Mouse (Mus musculus) limb, embryonic 14.5 days (tissue): Measurements from ENCODE around the gene Crlf1. TPM values are rescaled to one million over a fixed set of nuclear protein-coding genes. Genes with fewer than 3 reads are reported as not detected.

Source experiments
- ATAC-seq: fragments of 200-750 bp; cut with Nextera tagmentation; 2 replicates; pipeline ENCODE4 v1.8.0; 2017; ENCODE audit warnings: low read depth, moderate number of reproducible peaks, moderate TSS enrichment; ENCODE audit not compliant: low FRiP score
- DNase-seq: peaks from one replicate; pipeline ENCODE4 v3.0.0-alpha.2; 2015; ENCODE audit warnings: low spot score
- H3K27ac ChIP-seq: fragments of 300-500 bp; sonication (generic); replicated peaks from 2 replicates; pipeline ENCODE4 v1.5.1; 2014; ENCODE audit warnings: low read depth, mild to moderate bottlenecking, low read length, moderate library complexity, mixed read lengths
- H3K27me3 ChIP-seq: fragments of 300-500 bp; sonication (generic); 2 replicates; pipeline ENCODE4 v1.6.1; 2014; ENCODE audit warnings: low read length, mixed read lengths; ENCODE audit not compliant: control insufficient read depth, insufficient read depth
- H3K36me3 ChIP-seq: fragments of 300-500 bp; sonication (generic); 2 replicates; pipeline ENCODE4 v1.6.1; 2014; ENCODE audit warnings: mild to moderate bottlenecking, low read length, moderate library complexity, mixed read lengths; ENCODE audit not compliant: control insufficient read depth, insufficient read depth
- H3K4me1 ChIP-seq: fragments of 300-500 bp; sonication (generic); 2 replicates; pipeline ENCODE4 v1.6.1; 2014; ENCODE audit warnings: antibody characterized with exemption, low read length, mixed read lengths; ENCODE audit not compliant: control insufficient read depth, insufficient read depth
- H3K4me2 ChIP-seq: fragments of 300-500 bp; sonication (generic); replicated peaks from 2 replicates; pipeline ENCODE4 v1.6.1; 2014; ENCODE audit warnings: low read depth, mild to moderate bottlenecking, low read length, moderate library complexity; ENCODE audit not compliant: severe bottlenecking
- H3K4me3 ChIP-seq: fragments of 300-500 bp; sonication (generic); replicated peaks from 2 replicates; pipeline ENCODE4 v1.5.1; 2014; ENCODE audit warnings: low read length
- H3K9ac ChIP-seq: fragments of 300-500 bp; sonication (generic); 2 replicates; pipeline ENCODE4 v1.6.1; 2014; ENCODE audit warnings: mild to moderate bottlenecking, low read depth, low read length, moderate library complexity; ENCODE audit not compliant: severe bottlenecking
- H3K9me3 ChIP-seq: fragments of 300-500 bp; sonication (generic); 2 replicates; pipeline ENCODE4 v1.6.1; 2016; ENCODE audit warnings: low read length; ENCODE audit not compliant: control insufficient read depth
- POLR2A ChIP-seq: fragments of 200-500 bp; IDR thresholded peaks from 2 replicates; pipeline ENCODE4 v1.8.0; 2012; ENCODE audit warnings: inconsistent platforms, mild to moderate bottlenecking, moderate library complexity, borderline replicate concordance; ENCODE audit not compliant: insufficient read depth, insufficient read length; ENCODE audit errors: extremely low read depth
- WGBS: fragments of 180-500 bp; shearing (Covaris S2); extraction: QIAGEN DNeasy Blood & Tissue Kit; methylation state at CpG from one replicate; pipeline ENCODE4 v1.1.7; 2014; 5-methylcytosine and 5-hydroxymethylcytosine counted together
- polyA plus RNA-seq, 2 experiments: library from polyadenylated mRNA; depleted of rRNA in 1 of 2; stranded (reverse) in 1 of 2; unstranded in 1 of 2; fragments of >200 nt; fragmentation: Nextera tagmentation in 1 of 2; extraction: Ambion mirVana in 1 of 2; gene quantifications; 2 replicates each; pipeline versions ENCODE4 v1.2.1 to v1.2.3; 2012 to 2014

Gene Crlf1
- polyA plus RNA-seq, 2 experiments = 91.5 to 98.9 TPM

GRCm38 (mm10) chr8:70501820-70502529 is 9.0 kb downstream of the Crlf1 start:
- no peak overlapping the region for H3K4me3 ChIP-seq
- peaks cover 8% of the 10 kb centered on the region; the same call in 1 of the 2 replicates for H3K27me3 ChIP-seq
- no peaks in the 10 kb centered on the region for H3K9me3 ChIP-seq
- TF ChIP-seq POLR2A = no peak
- H3K27ac ChIP-seq = no peak overlapping the region
- H3K9ac ChIP-seq = no peak overlapping the region
- H3K4me1 ChIP-seq = peaks cover 56% of the 10 kb centered on the region
- H3K36me3 ChIP-seq = peaks cover 3% of the 10 kb centered on the region; the same call in 1 of the 2 replicates
- H3K4me2 ChIP-seq = peak overlapping the region; percentile 25
- WGBS = 14% methylated on average over 23 of the region's 23 CpGs
- DNase-seq = peak; percentile 67
- no peak for ATAC-seq

DNA sequence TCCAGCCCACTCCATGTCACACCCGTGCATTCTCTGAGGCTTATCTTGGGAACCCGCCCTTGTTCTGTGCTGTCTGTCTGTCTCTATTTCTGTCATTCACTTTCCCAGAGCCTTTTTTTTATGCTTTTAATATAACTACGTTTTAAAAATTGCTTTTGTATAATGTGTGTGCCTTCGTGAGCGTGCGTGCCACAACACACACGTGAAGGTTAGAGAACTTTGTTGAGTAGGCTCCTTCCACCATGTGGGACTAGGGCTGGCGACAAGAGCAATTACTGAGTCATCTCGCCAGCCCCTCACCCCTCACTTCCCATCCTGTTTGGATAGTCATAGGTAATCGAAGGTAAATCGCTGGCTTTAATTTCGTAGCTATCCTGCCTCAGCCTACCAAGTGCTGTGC is 9.6 kb downstream of the Crlf1 start:
- Histone ChIP-seq H3K36me3 (peaks cover 7% of the 10 kb centered on the region), H3K27ac (no peak overlapping the region), H3K27me3 (peaks cover 8% of the 10 kb centered on the region; the same call in 1 of the 2 replicates), H3K4me3 (no peak overlapping the region), H3K9me3 (no peaks in the 10 kb centered on the region), H3K9ac (no peak overlapping the region), H3K4me2 (peak overlapping the region; percentile 25), H3K4me1 (peaks cover 57% of the 10 kb centered on the region)
- DNase-seq (no peak), ATAC-seq (no peak)
- no peak for TF ChIP-seq POLR2A
- WGBS = 36% methylated on average over 12 of the region's 12 CpGs

- Histone ChIP-seq H3K27ac (no peak overlapping the region), H3K27me3 (peaks cover 8% of the 10 kb centered on the region; the same call in 1 of the 2 replicates), H3K36me3 (peaks cover 13% of the 10 kb centered on the region), H3K9me3 (no peaks in the 10 kb centered on the region), H3K4me1 (peaks cover 57% of the 10 kb centered on the region), H3K4me3 (no peak overlapping the region), H3K4me2 (peak overlapping the region; percentile 25), H3K9ac (no peak overlapping the region)
- WGBS = 10% methylated on average over 45 of the region's 46 CpGs
- ATAC-seq (peak; percentile 5; the same call in 1 of the 2 replicates), DNase-seq (peak; percentile 67)
- TF ChIP-seq POLR2A = no peak
These were observed 10.2 kb downstream of the Crlf1 start for GRCm38 (mm10) chr8:70503062-70503750.

DNA sequence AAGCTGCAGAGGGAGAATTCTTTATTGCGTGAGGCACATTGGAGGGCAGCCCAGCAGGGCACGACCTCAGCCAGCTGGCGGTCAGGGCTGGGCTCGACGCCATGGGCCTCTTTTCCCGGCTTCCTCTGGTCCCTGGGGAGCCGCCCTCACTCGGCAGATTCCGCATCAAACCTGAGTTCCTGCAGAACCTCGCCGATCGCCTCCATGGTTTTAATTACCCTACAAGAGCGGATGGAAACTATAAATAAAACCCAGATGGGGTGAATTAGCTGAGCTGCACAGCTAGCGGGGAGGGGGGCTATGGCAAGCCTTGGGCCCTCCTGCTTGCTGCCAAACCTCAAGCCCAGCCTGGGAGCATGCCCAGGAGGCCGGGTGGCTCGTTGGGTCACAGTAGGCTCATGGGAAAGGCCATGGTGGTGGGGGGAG is 11.3 kb downstream of the Crlf1 start:
- peaks cover 8% of the 10 kb centered on the region; the same call in 1 of the 2 replicates for H3K27me3 ChIP-seq
- H3K9ac ChIP-seq = no peak overlapping the region
- peaks cover 23% of the 10 kb centered on the region for H3K36me3 ChIP-seq
- ATAC-seq = no peak
- H3K4me2 ChIP-seq = peak overlapping the region; percentile 30
- H3K9me3 ChIP-seq = no peaks in the 10 kb centered on the region
- peaks cover 65% of the 10 kb centered on the region for H3K4me1 ChIP-seq
- 11% methylated on average over 16 of the region's 16 CpGs for WGBS
- TF ChIP-seq POLR2A = no peak
- H3K27ac ChIP-seq = 0 out of 2 replicates have a peak overlapping the region, but pooled peaks have one; percentile 5
- peak overlapping the region; percentile 57; the same call in 1 of the 2 replicates for H3K4me3 ChIP-seq
- DNase-seq = peak; percentile 86

GRCm38 (mm10) chr8:70504851-70505250 is 11.9 kb downstream of the Crlf1 start:
- TF ChIP-seq POLR2A = no peak
- WGBS = 61% methylated on average over 3 of the region's 3 CpGs
- peak overlapping the region; percentile 30 for H3K4me2 ChIP-seq
- peak; percentile 73 for DNase-seq
- ATAC-seq = no peak
- H3K9ac ChIP-seq = no peak overlapping the region
- no peak overlapping the region for H3K27ac ChIP-seq
- H3K36me3 ChIP-seq = peaks cover 23% of the 10 kb centered on the region
- peak overlapping the region; percentile 57; the same call in 1 of the 2 replicates for H3K4me3 ChIP-seq
- H3K27me3 ChIP-seq = peaks cover 8% of the 10 kb centered on the region; the same call in 1 of the 2 replicates
- H3K9me3 ChIP-seq = no peaks in the 10 kb centered on the region
- H3K4me1 ChIP-seq = peaks cover 66% of the 10 kb centered on the region
